Mouse (Mus musculus): ENCODE measurements around the gene Alk. TPM values are rescaled to one million over a fixed set of nuclear protein-coding genes. Genes with fewer than 3 reads are reported as not detected.
A peak's percentile ranks its signal among the peaks of the same experiment; 100 is the strongest.

Gene Alk
- polyA plus RNA-seq, 1 experiment from 2014 or later: 0.44 TPM

GRCm38 (mm10) chr17:71986998-71987397 is 617.4 kb downstream of the Alk start:
- Histone ChIP-seq H3K4me1 (peaks cover 9% of the 10 kb centered on the region; the same call in 1 of the 2 replicates), H3K9me3 (no peaks in the 10 kb centered on the region), H3K36me3 (no peaks in the 10 kb centered on the region), H3K4me3 (no peak overlapping the region), H3K27ac (replicated peaks) (no peak overlapping the region), H3K4me2 (peak overlapping the region; percentile 9; the same call in 1 of the 2 replicates), H3K9ac (no peak overlapping the region), H3K27me3 (replicated peaks) (0 out of 2 replicates have a peak, but pooled peaks cover 4% of the 10 kb centered on the region)
- ATAC-seq (ENCODE audit: extremely low read depth, insufficient number of reproducible peaks, low FRiP score, low TSS enrichment): no peak
- WGBS: 40% methylated on average over 8 of the region's 8 CpGs

GRCm38 (mm10) chr17:71986456-71986855 is 618.0 kb downstream of the Alk start:
- H3K4me1 ChIP-seq: peaks cover 9% of the 10 kb centered on the region; the same call in 1 of the 2 replicates
- no peak overlapping the region for H3K9ac ChIP-seq
- no peak overlapping the region for H3K27ac ChIP-seq (replicated peaks)
- no peak overlapping the region for H3K4me3 ChIP-seq
- peak overlapping the region; percentile 31 for H3K4me2 ChIP-seq
- no peaks in the 10 kb centered on the region for H3K36me3 ChIP-seq
- WGBS: 42% methylated on average over 9 of the region's 9 CpGs
- 0 out of 2 replicates have a peak, but pooled peaks cover 4% of the 10 kb centered on the region for H3K27me3 ChIP-seq (replicated peaks)
- ATAC-seq (ENCODE audit: extremely low read depth, insufficient number of reproducible peaks, low FRiP score, low TSS enrichment): no peak
- H3K9me3 ChIP-seq: no peaks in the 10 kb centered on the region

- no peak overlapping the region for H3K4me2 ChIP-seq
- no peaks in the 10 kb centered on the region for H3K27me3 ChIP-seq (replicated peaks)
- no peak overlapping the region for H3K9ac ChIP-seq
- WGBS: 78% methylated on average over 4 of the region's 4 CpGs
- 0 out of 2 replicates have a peak overlapping the region, but pooled peaks have one; percentile 3 for H3K27ac ChIP-seq (replicated peaks)
- no peaks in the 10 kb centered on the region for H3K9me3 ChIP-seq
- H3K36me3 ChIP-seq: no peaks in the 10 kb centered on the region
- H3K4me1 ChIP-seq: peaks cover 14% of the 10 kb centered on the region
- H3K4me3 ChIP-seq: no peak overlapping the region
- no peak for ATAC-seq (ENCODE audit: extremely low read depth, insufficient number of reproducible peaks, low FRiP score, low TSS enrichment)
These were observed 623.2 kb downstream of the Alk start for GRCm38 (mm10) chr17:71981177-71981576.

GRCm38 (mm10) chr17:71980518-71981145 is 623.8 kb downstream of the Alk start:
- Histone ChIP-seq H3K4me1 (peaks cover 12% of the 10 kb centered on the region), H3K27me3 (replicated peaks) (no peaks in the 10 kb centered on the region), H3K4me2 (no peak overlapping the region), H3K4me3 (no peak overlapping the region), H3K27ac (replicated peaks) (0 out of 2 replicates have a peak overlapping the region, but pooled peaks have one; percentile 3), H3K9ac (no peak overlapping the region), H3K36me3 (no peaks in the 10 kb centered on the region), H3K9me3 (no peaks in the 10 kb centered on the region)
- ATAC-seq (ENCODE audit: extremely low read depth, insufficient number of reproducible peaks, low FRiP score, low TSS enrichment): no peak
- WGBS: 17% methylated on average over 3 of the region's 3 CpGs

GRCm38 (mm10) chr17:71979137-71979536 is 625.3 kb downstream of the Alk start:
- H3K27me3 ChIP-seq (replicated peaks): no peaks in the 10 kb centered on the region
- 78% methylated on average over 8 of the region's 8 CpGs for WGBS

GRCm38 (mm10) chr17:71976661-71977060 is 627.8 kb downstream of the Alk start:
- WGBS: 79% methylated on average over 4 of the region's 4 CpGs
- Histone ChIP-seq H3K9ac (no peak overlapping the region), H3K4me1 (peaks cover 12% of the 10 kb centered on the region), H3K36me3 (no peaks in the 10 kb centered on the region), H3K4me3 (no peak overlapping the region), H3K9me3 (no peaks in the 10 kb centered on the region; the same call in 1 of the 2 replicates), H3K27ac (replicated peaks) (no peak overlapping the region), H3K4me2 (no peak overlapping the region), H3K27me3 (replicated peaks) (no peaks in the 10 kb centered on the region)
- ATAC-seq (ENCODE audit: extremely low read depth, insufficient number of reproducible peaks, low FRiP score, low TSS enrichment): no peak

More at GRCm38 (mm10) chr17:71979137-71979536, 625.3 kb downstream of the Alk start:
- Histone ChIP-seq H3K36me3 (no peaks in the 10 kb centered on the region), H3K4me1 (peaks cover 12% of the 10 kb centered on the region), H3K4me2 (no peak overlapping the region), H3K9me3 (no peaks in the 10 kb centered on the region), H3K9ac (no peak overlapping the region), H3K4me3 (no peak overlapping the region), H3K27ac (replicated peaks) (no peak overlapping the region)
- no peak for ATAC-seq (ENCODE audit: extremely low read depth, insufficient number of reproducible peaks, low FRiP score, low TSS enrichment)

- no peak overlapping the region for H3K9ac ChIP-seq
- H3K4me1 ChIP-seq: no peaks in the 10 kb centered on the region
- ATAC-seq (ENCODE audit: extremely low read depth, insufficient number of reproducible peaks, low FRiP score, low TSS enrichment): no peak
- H3K4me2 ChIP-seq: no peak overlapping the region
- WGBS: 81% methylated on average over 7 of the region's 7 CpGs
- no peaks in the 10 kb centered on the region; the same call in 1 of the 2 replicates for H3K9me3 ChIP-seq
- H3K36me3 ChIP-seq: no peaks in the 10 kb centered on the region
- no peaks in the 10 kb centered on the region for H3K27me3 ChIP-seq (replicated peaks)
- no peak overlapping the region for H3K4me3 ChIP-seq
- no peak overlapping the region for H3K27ac ChIP-seq (replicated peaks)
These were observed 630.7 kb downstream of the Alk start for GRCm38 (mm10) chr17:71973704-71974103.

- Histone ChIP-seq H3K9ac (no peak overlapping the region), H3K9me3 (no peaks in the 10 kb centered on the region), H3K4me2 (no peak overlapping the region), H3K36me3 (no peaks in the 10 kb centered on the region), H3K27me3 (replicated peaks) (peaks cover 2% of the 10 kb centered on the region), H3K4me3 (no peak overlapping the region), H3K4me1 (no peaks in the 10 kb centered on the region), H3K27ac (replicated peaks) (no peak overlapping the region)
- 71% methylated on average over 12 of the region's 12 CpGs for WGBS
- ATAC-seq (ENCODE audit: extremely low read depth, insufficient number of reproducible peaks, low FRiP score, low TSS enrichment): no peak
These were observed 637.1 kb downstream of the Alk start for GRCm38 (mm10) chr17:71967356-71967755.

GRCm38 (mm10) chr17:71965733-71966606 is 638.5 kb downstream of the Alk start:
- Histone ChIP-seq H3K4me3 (no peak overlapping the region), H3K27ac (replicated peaks) (no peak overlapping the region), H3K27me3 (replicated peaks) (peaks cover 2% of the 10 kb centered on the region), H3K36me3 (no peaks in the 10 kb centered on the region), H3K4me2 (no peak overlapping the region), H3K4me1 (peaks cover 6% of the 10 kb centered on the region; the same call in 1 of the 2 replicates), H3K9ac (no peak overlapping the region), H3K9me3 (no peaks in the 10 kb centered on the region)
- 60% methylated on average over 9 of the region's 9 CpGs for WGBS
- no peak for ATAC-seq (ENCODE audit: extremely low read depth, insufficient number of reproducible peaks, low FRiP score, low TSS enrichment)

- Histone ChIP-seq H3K4me3 (no peak overlapping the region), H3K27ac (replicated peaks) (no peak overlapping the region), H3K27me3 (replicated peaks) (peaks cover 2% of the 10 kb centered on the region), H3K9me3 (no peaks in the 10 kb centered on the region), H3K9ac (no peak overlapping the region), H3K4me2 (no peak overlapping the region), H3K4me1 (peaks cover 9% of the 10 kb centered on the region; the same call in 1 of the 2 replicates), H3K36me3 (no peaks in the 10 kb centered on the region)
- ATAC-seq (ENCODE audit: extremely low read depth, insufficient number of reproducible peaks, low FRiP score, low TSS enrichment): no peak
- 76% methylated on average over 11 of the region's 11 CpGs for WGBS
These were observed 639.8 kb downstream of the Alk start for GRCm38 (mm10) chr17:71964610-71965009.

GRCm38 (mm10) chr17:71962746-71963145 is 641.7 kb downstream of the Alk start:
- no peaks in the 10 kb centered on the region for H3K9me3 ChIP-seq
- no peak overlapping the region for H3K4me2 ChIP-seq
- H3K4me3 ChIP-seq: no peak overlapping the region
- H3K4me1 ChIP-seq: peaks cover 9% of the 10 kb centered on the region; the same call in 1 of the 2 replicates
- H3K9ac ChIP-seq: no peak overlapping the region
- ATAC-seq (ENCODE audit: extremely low read depth, insufficient number of reproducible peaks, low FRiP score, low TSS enrichment): no peak
- H3K27ac ChIP-seq (replicated peaks): no peak overlapping the region
- H3K36me3 ChIP-seq: no peaks in the 10 kb centered on the region
- 44% methylated on average over 9 of the region's 9 CpGs for WGBS
- peaks cover 2% of the 10 kb centered on the region for H3K27me3 ChIP-seq (replicated peaks)
